Mouse (Mus musculus): ENCODE data around the gene Slc6a1.

- TF ChIP-seq CTCF (IDR thresholded peaks at IDR 0.05; ENCODE audit: low read depth) = no peak
- TF ChIP-seq EP300 (IDR thresholded peaks at IDR 0.05; ENCODE audit: low read depth) = no peak
These were observed 16.2 kb upstream of the Slc6a1 start for GRCm38 (mm10) chr6:114266273-114266672.
